Mouse (Mus musculus): ENCODE data around the gene Gm12216. TPM values are rescaled to one million over a fixed set of nuclear protein-coding genes. Genes with fewer than 3 reads are reported as not detected.

The Gm12216 gene
- total RNA-seq, 2 experiments from 2014 or later: 0.85 to 1.5 TPM

DNA sequence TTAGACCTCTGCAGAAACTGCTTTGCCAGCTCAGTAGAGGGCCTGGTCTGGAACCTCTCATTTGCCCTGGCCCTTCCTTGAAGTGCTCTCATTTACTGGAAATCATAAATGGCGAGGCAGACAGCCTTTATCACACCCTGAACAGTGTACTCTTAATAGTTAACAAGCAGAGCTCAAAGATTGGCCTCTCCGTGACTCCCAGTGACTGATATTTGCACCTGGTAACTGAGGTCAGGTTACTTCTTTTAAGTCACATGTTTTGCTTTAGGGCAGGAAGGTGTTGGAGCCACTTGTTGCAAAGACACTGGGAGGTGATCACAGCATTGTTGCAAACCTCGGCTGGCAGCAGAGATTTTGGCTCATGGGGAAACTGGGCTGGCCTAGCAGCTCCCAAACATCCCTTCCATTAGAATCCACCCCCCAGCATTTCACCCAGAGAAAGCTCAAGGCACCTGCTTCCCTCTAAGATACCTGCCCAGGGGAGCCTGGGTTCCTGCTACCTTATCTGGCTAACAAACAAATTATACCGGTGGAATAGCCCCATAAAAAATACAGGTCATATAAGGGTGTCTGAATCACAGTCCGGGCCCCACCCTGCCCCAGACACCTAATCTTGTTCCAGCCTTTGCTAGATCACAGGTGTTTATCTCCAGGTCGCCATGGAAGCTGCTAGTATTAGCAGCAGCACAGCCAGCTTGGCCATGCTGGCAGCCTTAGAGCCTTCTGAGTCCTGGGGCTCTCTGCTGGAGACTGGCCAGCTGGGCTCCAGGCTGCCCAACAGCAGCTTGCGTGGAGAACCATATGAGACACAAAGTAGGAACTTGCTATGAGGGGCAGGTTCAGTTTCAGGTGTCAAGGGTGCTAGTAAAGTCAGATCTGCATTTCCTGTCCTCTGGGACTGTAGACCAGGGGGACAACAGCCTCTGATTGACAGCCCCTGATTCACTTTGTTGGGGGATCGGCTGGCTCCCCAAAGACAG lies 19.1 kb downstream of the Gm12216 start:
- no peak for DNase-seq (ENCODE audit: extremely low spot score in 1 of 2, low spot score in 2 of 2)
- intact Hi-C loops (cut with DNase I): no loop called here

DNA sequence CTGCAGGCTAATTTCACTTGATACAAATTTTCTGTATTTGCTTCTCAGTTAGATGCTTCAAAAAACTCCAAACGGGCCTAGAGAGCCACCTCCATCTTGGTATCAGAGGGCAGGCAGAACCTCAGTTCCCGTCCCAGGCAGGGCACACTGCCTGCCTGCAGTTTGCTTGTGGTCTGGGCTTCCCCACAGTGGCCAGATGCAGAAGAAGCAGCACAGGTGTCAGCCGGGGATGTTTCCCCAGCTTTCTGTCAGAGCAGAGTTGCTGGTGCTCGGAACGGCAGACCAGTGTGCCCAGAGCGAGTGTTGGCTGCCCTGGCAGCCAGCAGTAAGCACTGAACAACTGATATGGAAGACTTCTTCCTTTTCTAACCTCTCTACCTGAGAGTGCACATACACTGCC lies 19.9 kb downstream of the Gm12216 start:
- intact Hi-C loops (cut with DNase I): no loop called here
- no peak for DNase-seq (ENCODE audit: extremely low spot score in 1 of 2, low spot score in 2 of 2)

DNA sequence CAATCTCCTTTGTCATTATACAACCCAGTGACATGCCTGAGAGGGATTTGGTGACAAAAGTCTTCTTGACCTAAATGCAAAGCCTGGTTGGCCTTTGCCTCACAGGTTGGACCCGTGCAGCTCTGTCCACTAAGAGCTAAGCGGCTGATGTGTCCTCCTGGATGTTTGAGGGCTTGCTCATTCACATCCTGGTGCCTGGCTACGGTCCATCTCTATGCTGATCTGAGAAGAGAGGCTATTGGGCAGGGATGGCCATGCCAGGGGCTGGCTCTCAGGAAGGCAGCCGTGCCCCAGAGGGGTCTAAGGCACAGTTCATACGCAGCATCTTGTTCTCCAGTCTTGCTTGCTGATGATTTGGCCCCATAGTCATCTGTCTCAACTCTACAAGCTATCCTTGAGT lies 21.3 kb downstream of the Gm12216 start:
- intact Hi-C loops (cut with DNase I): no loop called here
- no peak for DNase-seq (ENCODE audit: extremely low spot score in 1 of 2, low spot score in 2 of 2)

DNA sequence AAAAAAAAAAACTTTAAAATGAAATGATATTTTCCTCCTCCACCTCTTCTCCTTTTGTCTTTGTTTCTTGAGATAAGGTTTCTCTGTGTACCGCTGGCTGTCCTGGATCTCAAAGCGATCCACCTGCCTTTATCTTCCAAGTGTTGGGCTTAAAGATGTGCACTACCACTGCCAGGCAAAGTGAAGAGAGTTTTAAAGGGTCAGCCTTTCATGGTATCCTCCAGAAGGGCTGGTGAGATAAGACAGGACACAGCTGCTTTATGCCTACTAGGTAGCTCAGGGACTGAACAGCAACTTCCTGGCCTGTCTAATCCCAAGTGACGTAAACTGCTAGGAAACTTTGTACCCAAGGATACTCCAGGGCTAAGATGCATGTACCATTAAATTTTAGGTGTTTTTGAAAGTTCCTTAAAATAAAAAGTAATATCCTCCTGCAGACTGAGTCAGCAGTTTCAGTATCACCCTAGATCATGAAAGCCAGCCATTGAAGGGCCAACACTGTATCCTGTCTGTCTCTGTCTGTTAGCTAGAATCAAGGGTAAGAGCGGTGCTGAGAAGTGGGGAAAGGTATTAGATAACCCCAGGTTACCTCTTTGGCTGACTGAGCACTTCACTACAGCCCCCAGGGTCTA lies 23.6 kb downstream of the Gm12216 start:
- DNase-seq (ENCODE audit: extremely low spot score in 1 of 2, low spot score in 2 of 2): no peak
- intact Hi-C loops (cut with DNase I): no loop called here

DNA sequence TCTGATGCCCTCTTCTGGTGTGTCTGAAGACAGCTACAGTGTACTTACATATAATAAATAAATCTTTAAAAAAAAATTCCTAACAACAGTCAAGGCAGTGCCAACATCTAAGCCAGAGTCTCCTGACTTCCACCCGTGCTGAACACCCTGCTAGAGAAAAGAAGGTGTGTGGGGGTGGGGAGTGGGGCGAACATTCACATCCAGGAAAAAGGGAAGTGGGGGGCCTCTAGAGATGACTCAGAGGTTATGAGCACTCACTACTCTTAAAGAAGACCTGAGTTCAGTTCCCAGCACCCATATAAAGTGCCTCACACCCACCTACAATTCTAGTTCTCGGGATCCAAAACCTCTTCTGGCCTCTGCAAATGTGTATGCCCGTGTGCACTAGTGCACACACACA lies 33.6 kb downstream of the Gm12216 start:
- no peak for DNase-seq (ENCODE audit: extremely low spot score in 1 of 2, low spot score in 2 of 2)
- intact Hi-C loops (cut with DNase I): no loop called here

DNA sequence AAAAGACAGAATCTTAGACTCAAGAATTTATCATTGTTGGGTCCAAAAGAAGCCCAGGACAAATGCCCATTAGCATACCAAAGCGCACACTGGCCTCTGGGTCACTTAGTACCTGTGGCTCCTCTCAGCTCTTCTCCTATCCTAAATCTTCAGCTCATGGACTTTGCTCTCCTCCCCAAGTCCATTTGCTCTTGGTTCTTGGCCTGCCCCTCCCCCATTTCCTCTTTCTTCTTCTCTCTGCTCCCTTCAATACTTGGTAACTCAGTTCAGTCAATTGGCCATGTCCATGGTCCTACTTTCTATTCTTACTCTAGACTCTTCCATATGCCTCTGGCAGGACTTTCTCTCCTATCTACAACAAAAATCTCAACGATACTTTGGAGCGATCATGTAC lies 37.1 kb downstream of the Gm12216 start:
- DNase-seq (ENCODE audit: extremely low spot score in 1 of 2, low spot score in 2 of 2): no peak

DNA sequence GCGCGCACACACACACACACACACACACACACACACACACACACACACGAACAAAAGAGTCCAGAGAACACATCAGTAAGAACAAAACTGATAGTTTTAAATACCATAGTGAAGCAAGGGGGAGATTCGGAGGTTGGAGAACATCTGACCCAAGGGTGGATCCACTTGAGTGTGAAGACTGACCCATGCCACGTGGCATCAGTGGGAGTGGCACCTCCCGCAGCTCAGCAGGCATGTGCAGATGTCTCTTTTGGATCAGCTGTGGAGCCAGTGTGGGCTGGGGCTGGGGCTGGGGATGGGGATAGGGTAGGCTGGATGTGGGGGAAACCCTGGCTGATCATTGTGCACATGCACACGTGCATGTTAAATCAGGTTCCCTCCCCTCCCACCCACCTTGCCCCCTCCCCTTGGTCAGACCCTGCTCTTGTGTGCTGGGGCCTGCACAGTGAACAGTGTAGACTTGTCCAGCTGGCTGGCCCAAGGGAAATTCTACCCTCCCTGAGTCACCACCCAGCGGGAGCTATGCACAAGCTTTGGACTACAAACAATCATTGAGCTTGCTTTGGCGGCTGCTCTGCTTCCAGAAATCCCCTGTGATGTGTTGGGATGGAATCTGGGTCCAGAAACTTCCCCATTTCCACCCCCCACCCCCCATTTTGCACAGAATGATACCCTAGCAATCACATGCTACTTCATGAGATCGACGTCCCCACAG lies 37.7 kb downstream of the Gm12216 start:
- DNase-seq (ENCODE audit: extremely low spot score in 1 of 2, low spot score in 2 of 2): peak in 1 of 2 experiments; percentile 80
- intact Hi-C loops (cut with DNase I): no loop called here

More for the DNA sequence above, 37.1 kb downstream of the Gm12216 start:
- intact Hi-C loops (cut with DNase I): no loop called here

DNA sequence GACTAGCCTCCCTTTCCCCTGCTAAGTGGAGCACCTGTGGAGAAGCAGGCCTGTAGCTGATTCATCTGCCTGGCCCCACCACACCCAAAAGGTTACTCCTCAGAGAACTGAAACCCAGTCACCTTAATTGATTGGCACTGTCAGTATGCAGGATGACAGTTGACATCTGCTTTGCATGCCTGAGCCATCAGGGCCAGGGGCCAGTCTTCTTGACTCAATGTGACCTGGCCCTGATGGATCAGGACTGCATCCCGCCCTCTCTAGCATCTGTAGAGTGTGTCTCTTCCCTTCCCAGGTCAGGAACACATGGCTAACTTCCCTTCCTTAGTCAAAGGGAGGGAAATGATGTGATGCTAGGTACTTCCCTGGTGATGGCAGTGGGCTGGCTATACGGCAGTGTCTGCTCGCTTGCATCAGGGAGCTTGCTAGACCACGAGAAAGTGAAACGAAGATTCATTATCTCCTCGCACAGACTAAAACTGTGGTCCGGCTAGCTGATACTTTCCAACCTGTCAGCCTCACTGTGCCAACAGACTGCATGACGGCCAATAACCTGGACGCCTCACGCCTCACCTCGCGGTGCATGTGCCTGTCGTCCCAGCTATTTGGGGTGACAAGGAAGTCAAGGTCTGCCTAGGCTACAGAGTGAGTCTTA lies 38.4 kb downstream of the Gm12216 start:
- DNase-seq (ENCODE audit: extremely low spot score in 1 of 2, low spot score in 2 of 2): no peak
- intact Hi-C loops (cut with DNase I): no loop called here

DNA sequence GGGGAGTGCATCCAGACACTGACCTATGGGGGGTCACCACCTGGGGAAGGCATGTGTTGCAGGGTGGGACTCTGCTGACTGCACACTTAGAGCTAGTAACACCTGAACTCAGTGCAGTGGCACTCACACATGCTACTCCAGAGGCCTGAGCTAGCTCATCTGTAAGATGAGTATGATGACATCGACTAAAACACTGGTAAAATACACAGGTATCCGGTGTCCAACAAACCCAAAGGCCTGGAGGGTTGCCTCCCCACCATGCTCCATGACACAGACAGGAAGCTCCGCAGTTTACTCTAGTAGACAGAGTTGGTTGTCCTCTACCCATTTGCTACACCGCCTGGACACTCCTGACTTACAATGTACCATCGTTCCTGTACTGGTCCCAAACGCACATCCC lies 39.5 kb downstream of the Gm12216 start:
- DNase-seq (ENCODE audit: extremely low spot score in 1 of 2, low spot score in 2 of 2): no peak
- intact Hi-C loops (cut with DNase I): no loop called here

DNA sequence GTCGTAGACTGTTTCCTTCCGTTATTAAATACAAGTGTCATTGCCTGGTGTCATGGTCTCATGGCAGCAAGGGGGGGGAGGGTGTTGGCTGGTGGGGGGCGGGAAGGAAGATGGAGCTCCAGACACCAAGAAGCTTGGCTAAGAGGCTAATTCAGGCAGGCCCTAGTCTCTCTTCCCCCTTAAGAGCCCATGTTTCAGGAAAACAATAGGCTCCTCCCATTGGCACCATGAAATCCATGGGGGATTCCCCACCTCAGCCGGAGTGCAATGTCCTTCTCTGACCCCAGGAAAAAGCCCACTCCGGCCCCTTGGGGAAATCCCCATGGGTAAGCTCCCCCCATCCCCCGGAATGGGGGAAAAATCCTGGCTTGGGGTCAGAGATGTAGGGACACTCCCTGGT lies 40.3 kb downstream of the Gm12216 start:
- DNase-seq (ENCODE audit: extremely low spot score in 1 of 2, low spot score in 2 of 2): no peak
- intact Hi-C loops (cut with DNase I): no loop called here

DNA sequence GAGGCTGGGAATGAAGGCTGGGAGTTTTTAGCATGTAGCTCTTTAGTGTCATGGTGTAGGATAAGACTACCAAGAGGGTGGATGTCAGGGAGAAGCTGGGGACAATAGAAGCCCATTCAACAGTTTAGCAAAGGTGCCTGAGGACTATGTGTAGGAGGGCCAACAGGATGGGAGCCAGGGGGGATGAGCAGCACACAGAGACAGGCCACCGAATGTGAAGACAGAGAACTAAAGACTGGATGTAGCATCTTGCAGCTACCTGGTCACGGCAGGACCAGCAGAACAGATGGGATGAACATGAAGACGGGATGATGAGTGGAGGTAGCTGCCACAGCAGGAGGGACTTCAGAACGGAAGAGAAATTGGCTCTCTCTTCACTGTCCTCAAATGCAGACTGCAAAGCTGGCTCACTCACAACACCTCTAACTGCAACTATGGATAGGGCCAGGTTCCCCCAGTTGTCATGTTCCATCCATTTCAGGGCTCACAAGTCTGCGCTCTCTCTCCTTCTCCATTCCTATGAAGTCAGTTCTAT lies 42.1 kb downstream of the Gm12216 start:
- intact Hi-C loops (cut with DNase I): no loop called here

DNA sequence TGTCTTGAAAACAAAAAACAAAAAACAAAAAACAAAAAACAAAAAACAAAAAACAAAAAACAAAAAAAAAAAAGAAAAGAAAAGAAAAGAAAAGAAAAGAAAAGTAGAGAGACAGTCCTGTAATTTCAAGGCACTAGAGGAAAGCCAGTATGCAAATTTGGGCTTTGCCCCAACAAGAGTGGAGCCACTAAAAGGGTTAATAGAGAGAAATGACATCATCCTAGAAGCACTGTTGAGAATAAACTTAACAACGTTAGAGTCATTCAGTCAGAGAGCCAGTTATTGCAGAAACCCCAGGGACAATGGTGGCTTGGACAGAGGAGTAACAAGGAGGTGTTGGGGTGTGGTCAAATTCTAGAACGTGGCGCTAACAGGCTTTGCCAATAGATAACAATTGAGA lies 44.2 kb downstream of the Gm12216 start:
- intact Hi-C loops (cut with DNase I): no loop called here
- no peak for DNase-seq (ENCODE audit: extremely low spot score in 1 of 2, low spot score in 2 of 2)

More for the DNA sequence above, 42.1 kb downstream of the Gm12216 start:
- no peak for DNase-seq (ENCODE audit: extremely low spot score in 1 of 2, low spot score in 2 of 2)

DNA sequence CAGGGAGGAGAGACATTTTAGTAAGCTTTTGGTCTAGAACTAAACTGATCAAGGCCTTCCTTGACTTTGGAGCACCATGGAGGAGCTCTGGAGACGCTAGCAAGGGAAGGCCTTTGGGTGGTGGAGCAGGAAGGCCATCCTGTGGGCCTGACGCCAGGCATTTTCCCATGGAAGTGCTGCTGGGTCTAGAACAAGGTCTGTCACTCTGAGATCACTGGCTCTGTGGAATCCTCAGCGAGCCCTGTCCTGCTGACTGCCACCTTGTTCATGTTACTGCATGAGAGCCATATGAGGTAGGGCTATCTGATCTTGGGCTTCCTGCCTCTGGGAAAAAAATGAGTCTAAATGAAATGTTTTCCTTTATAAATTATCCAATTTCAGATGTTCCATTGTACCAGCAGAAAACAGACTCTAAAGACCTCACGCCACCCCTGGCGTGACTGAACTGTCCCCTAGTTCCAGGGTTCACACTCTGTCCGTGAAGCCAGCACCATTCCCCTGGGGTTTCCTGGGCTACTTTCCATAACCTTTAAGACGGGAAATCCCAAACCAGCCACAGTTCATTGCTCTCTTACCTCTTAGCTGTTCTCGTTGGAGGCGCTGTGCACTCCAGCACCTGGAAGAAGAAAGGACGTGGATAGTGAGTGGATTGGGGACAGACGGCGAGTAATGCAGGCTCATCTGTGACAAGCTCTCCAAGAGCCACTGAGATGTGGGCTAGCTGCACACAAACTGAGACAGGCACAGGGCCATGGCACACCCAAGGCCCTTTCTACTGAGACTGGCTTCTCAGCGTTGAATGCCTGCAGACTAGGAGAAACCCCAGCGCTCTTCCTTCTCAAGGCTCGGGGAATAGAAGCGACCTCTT lies 45.8 kb downstream of the Gm12216 start:
- intact Hi-C loops (cut with DNase I): no loop called here

DNA sequence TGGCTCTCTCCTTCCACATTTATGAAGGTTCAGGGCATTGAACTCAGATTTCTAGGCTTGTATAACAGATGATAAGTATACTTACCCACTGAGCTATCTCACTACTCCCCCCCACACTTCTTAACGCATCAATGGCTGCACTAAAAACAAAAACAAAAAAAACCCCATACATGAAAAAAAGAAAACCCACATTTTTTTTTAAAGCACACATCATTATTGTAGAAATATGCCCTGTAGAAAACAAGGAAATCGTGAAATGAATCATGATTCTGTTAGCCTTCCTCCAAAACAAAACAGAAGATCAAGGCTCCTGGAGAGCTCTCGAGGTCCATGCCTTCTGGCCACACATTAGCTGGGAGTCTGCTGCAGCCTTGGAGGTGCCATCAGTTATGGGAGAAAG lies 47.7 kb downstream of the Gm12216 start:
- DNase-seq (ENCODE audit: extremely low spot score in 1 of 2, low spot score in 2 of 2): no peak
- intact Hi-C loops (cut with DNase I): no loop called here

More for the DNA sequence above, 45.8 kb downstream of the Gm12216 start:
- DNase-seq (ENCODE audit: extremely low spot score in 1 of 2, low spot score in 2 of 2): peak in 1 of 2 experiments; percentile 49

DNA sequence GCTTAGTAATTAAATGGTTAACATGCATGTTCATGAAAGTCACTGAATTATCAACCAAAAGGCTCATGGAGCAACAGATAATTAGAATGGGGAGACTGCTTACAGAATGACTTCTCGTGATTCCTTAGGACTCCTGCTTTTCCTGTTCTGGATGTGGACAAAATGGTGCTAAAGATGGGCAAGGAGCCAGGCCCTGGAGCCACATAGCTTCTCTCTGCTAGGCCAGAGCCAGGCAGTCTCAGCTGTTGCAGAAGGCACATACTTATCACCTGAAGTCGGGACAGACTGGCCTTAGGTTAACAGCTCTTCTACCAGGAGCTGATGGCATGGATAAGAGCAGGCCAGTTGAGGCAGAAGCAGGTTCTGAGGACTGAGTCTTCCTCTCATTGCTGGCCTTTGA lies 48.3 kb downstream of the Gm12216 start:
- intact Hi-C loops (cut with DNase I): no loop called here
- no peak for DNase-seq (ENCODE audit: extremely low spot score in 1 of 2, low spot score in 2 of 2)

DNA sequence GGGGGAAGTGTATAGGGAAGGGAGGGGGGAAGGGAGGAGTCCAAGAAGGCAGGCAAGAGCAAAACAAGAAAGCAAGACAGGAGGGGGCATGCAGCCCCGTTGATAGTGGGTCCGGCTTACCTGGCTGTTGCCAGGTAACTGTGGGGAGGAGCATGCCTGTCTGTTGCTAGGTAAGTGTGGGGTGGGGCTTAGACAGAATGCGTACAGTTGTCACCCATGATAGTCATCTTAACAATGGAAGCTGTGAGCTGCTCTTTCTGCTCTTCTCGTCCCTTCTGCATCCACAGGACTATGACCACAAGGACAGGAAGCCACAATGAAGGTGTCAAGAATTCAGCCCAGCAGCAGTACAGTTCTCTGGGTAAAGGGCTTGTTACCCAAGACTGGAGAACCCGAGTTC lies 48.9 kb downstream of the Gm12216 start:
- intact Hi-C loops (cut with DNase I): no loop called here
- no peak for DNase-seq (ENCODE audit: extremely low spot score in 1 of 2, low spot score in 2 of 2)

DNA sequence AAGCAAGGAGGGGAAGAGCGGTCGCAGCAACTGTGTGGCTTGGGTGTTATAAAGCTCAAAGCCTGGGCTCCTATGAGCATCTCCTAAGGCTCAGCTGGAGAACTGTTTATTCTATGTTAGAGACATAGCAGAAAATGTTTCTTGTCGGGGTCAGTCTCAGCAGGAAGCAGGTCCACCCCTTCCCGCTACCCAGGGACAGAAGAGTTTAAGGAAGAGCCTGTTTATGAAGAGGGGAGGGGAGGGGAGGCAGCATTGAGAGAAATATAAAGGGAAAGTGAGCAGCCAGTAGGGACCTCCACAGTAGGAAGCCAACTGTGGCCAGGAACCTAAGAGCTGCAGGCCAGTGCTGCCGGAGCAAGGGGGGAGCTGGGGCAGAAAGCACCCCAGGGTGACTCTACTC lies 49.7 kb downstream of the Gm12216 start:
- no peak for DNase-seq (ENCODE audit: extremely low spot score in 1 of 2, low spot score in 2 of 2)
- intact Hi-C loops (cut with DNase I): no loop called here

DNA sequence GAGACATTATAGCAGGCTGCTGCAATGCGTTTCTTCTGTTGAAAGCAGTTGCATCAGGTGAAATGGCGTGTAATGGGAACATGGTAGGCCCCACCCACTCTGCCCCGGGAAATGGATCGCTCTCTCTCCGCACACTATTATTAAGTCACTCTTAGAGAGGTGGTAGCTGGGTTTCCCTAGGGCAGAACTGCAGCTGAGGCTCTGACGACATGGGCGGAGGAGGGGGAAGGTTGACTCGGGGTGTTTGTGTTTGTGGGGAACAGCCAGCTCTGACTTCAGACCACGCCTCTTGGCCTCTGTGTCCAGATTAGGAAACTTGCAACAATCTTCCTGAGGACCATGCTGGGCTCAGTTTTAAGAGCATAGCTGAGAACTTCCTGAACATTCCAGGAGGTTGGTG lies 53.3 kb downstream of the Gm12216 start:
- intact Hi-C loops (cut with DNase I): no loop called here

More for the DNA sequence above, 53.3 kb downstream of the Gm12216 start:
- peak in 1 of 2 experiments; percentile 69 for DNase-seq (ENCODE audit: extremely low spot score in 1 of 2, low spot score in 2 of 2)
